Mouse (Mus musculus) cortical plate, adult 2 months (tissue): Measurements from ENCODE around the gene Cyp2c67.
"Not testable (repeated sequence)": the region's sequence is repeated elsewhere in the genome, so short reads cannot be mapped to it uniquely, and the experiment has no call there.

Experiments
- CTCF ChIP-seq: fragments of 200-500 bp; IDR thresholded peaks from 2 replicates; pipeline ENCODE4 v1.5.1; 2011; ENCODE audit warnings: mild to moderate bottlenecking, control low read depth, low read length; ENCODE audit not compliant: insufficient read depth; ENCODE audit errors: extremely low read depth
- POLR2A ChIP-seq: fragments of 200-500 bp; IDR thresholded peaks from 2 replicates; pipeline ENCODE4 v1.6.1; 2011; ENCODE audit warnings: mild to moderate bottlenecking, low read length, control low read depth; ENCODE audit not compliant: insufficient read depth; ENCODE audit errors: extremely low read depth

- TF ChIP-seq CTCF, POLR2A: not testable (repeated sequence)
Observed at GRCm38 (mm10) chr19:39644551-39644950, 4.3 kb downstream of the Cyp2c67 start.
